Mouse (Mus musculus) kidney, postnatal 10 days (tissue): ENCODE data around the gene Ass1.

Source experiments
- DNase-seq: peaks from one replicate; pipeline ENCODE4 v3.0.0; 2021; ENCODE audit warnings: mixed read lengths

Ass1 gene

GRCm38 (mm10) chr2:31469931-31470682 is at the start of gene Ass1:
TSS of gene Ass1 (plus strand) at chr2:31470207.
- peak; percentile 90 for DNase-seq

- no peak for DNase-seq
These were observed 49.1 kb upstream of the Ass1 start for GRCm38 (mm10) chr2:31420914-31421313.

GRCm38 (mm10) chr2:31422576-31422975 is 47.4 kb upstream of the Ass1 start:
- no peak for DNase-seq

- peak; percentile 49 for DNase-seq
These were observed 38.5 kb upstream of the Ass1 start for GRCm38 (mm10) chr2:31431477-31431876.

- DNase-seq: peak; percentile 66
These were observed 35.3 kb upstream of the Ass1 start for GRCm38 (mm10) chr2:31434746-31435145.

- peak; percentile 80 for DNase-seq
These were observed 34.4 kb upstream of the Ass1 start for GRCm38 (mm10) chr2:31435567-31435966.

- DNase-seq: peak; percentile 44
These were observed 32.3 kb upstream of the Ass1 start for GRCm38 (mm10) chr2:31437480-31438245.

GRCm38 (mm10) chr2:31439576-31439975 is 30.4 kb upstream of the Ass1 start:
- peak; percentile 45 for DNase-seq

GRCm38 (mm10) chr2:31442480-31443160 is 27.4 kb upstream of the Ass1 start:
- DNase-seq: no peak

- no peak for DNase-seq
These were observed 24.0 kb upstream of the Ass1 start for GRCm38 (mm10) chr2:31446036-31446435.

- no peak for DNase-seq
These were observed 23.6 kb upstream of the Ass1 start for GRCm38 (mm10) chr2:31446456-31446855.

- DNase-seq: no peak
These were observed 22.5 kb upstream of the Ass1 start for GRCm38 (mm10) chr2:31447536-31447935.

GRCm38 (mm10) chr2:31448756-31449440 is 21.1 kb upstream of the Ass1 start:
- no peak for DNase-seq

GRCm38 (mm10) chr2:31449441-31449815 is 20.6 kb upstream of the Ass1 start:
- peak; percentile 77 for DNase-seq

- no peak for DNase-seq
These were observed 20.1 kb upstream of the Ass1 start for GRCm38 (mm10) chr2:31449902-31450301.

GRCm38 (mm10) chr2:31450661-31451060 is 19.3 kb upstream of the Ass1 start:
- DNase-seq: no peak

- no peak for DNase-seq
These were observed 18.5 kb upstream of the Ass1 start for GRCm38 (mm10) chr2:31451530-31451929.

GRCm38 (mm10) chr2:31453011-31453410 is 17.0 kb upstream of the Ass1 start:
- no peak for DNase-seq

- DNase-seq: peak; percentile 83
These were observed 16.3 kb upstream of the Ass1 start for GRCm38 (mm10) chr2:31453559-31454177.

- peak; percentile 77 for DNase-seq
These were observed 15.7 kb upstream of the Ass1 start for GRCm38 (mm10) chr2:31454280-31454679.

- no peak for DNase-seq
These were observed 14.6 kb upstream of the Ass1 start for GRCm38 (mm10) chr2:31455418-31455817.

GRCm38 (mm10) chr2:31458460-31458859 is 11.5 kb upstream of the Ass1 start:
- peak; percentile 55 for DNase-seq
